Mouse (Mus musculus): ENCODE results near the gene Echs1.

The Echs1 gene

DNA sequence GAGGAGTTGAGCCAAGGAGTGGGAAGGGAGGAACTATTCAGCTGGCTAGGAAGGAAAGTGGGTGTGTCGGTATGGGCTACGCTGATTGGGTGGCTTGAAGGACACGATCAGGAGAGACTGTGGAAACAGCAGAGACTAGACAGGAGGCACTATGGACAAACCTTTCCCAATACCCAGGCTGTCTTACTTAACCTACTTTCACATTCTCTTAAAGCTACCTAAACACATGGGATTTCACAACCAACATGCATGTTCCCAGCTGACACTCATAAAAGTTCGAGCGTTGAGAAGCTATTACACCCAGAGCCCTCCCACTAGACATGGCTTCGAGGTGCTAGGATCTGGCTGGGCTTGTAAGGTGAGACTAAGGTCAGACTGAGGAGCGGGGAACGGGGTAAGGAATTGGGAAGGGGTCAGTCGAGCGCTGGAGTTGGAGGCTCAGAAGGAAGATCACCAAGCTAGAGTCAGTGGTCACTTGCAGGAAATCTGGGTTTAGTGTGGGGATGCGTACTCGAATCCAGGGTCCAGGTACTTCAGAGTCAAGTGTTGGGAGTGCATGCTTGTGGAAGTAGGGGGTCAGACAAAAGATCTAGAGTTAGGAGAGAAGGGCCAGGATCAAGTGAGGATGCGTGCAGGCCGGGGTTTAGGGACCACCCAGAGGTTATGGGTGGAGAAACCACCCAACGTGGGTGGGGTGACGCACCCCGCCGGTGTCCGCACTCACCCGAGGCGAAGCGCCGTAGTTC, 520 bp downstream of the Echs1 start, which contains the start of gene Paox:
Gene Paox (plus strand): TSS at position 217 of the 746 bp plus-strand sequence.
- DNase-seq (ENCODE audit: low spot score): no peak

DNA sequence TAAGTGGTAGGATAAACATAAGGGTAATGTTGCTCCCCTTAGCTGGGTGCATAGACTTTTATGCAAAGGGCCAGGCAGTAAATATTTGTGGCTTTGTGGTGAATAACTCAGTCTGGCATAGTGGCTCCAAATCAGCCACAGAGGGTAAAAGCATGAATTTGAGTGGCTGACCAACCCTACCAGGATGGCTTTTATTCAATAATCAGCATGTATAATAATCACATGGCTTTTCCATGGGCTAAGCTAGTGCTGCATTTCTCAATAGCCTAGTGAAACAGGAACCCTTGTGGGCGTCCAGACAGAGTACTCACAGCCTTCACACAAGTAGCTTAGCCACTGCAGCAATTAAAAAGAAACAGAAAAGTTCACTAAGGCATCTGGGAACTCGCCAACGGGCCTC, 4.3 kb downstream of the Echs1 start:
- no peak for DNase-seq (ENCODE audit: low spot score)

DNA sequence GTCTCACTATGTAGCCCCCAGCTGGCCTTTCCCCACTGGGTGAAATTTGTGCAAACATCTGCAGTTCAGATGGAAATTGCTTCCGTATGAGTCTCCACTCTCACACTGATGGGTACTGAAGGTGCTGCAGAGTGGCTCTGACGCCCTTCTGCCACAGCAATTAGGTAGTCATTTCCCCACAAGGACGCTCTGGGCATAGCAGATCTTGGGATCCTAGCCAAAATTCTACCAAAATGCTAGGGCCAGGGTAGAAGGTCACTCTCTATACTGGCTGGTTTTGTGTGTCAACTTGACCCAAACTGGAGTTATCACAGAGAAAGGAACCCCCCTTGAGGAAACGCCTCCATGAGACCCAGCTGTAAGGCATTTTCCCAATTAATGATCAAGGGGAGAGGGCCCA, 12.3 kb downstream of the Echs1 start:
- no peak for DNase-seq (ENCODE audit: low spot score)

DNA sequence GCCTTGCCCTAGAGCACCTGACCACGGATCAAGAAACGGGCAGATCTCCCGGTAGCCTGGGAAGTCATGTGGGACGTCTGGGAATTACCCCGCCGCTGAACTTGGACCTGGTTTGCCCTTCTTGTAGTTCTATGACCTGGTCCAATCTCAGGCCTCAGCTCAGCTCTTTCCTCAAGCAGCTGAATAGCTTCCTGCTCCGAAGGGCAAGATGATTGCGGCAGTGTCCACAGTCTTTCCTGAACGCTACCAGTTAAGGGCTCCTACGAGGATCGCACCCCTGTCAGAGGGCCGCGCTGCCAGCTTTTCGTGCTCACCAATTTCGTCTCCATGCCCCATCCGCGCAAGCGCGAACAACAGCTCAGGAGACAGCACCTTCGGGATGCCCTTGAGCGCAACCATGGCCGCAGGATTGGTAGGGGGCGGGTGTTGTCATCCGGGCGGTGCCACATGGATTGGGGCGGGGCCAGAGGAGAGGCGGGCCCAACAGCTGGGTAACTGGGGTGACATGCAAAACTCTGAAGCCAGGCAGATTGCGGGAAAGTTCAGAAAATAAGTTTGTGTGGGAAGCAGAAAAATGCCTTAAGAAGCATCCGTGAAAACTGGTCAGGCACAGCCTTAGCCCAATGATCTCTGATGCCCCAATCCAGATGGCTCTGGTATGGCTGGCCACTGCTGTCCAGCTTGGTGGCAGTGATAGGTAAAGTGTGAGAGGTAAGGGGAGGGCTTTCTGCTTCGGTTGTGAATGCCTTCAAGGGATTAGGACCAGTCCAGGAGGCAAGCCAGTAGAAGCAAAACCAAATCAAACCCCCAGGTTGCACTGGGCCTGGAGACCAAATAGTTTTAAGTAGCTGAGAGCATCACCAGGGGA, 14.0 kb downstream of the Echs1 start, which contains the start of gene Fuom:
Gene Fuom (minus strand): TSS at position 449 of the 868 bp plus-strand sequence.
- DNase-seq (ENCODE audit: low spot score): peak; percentile 81

DNA sequence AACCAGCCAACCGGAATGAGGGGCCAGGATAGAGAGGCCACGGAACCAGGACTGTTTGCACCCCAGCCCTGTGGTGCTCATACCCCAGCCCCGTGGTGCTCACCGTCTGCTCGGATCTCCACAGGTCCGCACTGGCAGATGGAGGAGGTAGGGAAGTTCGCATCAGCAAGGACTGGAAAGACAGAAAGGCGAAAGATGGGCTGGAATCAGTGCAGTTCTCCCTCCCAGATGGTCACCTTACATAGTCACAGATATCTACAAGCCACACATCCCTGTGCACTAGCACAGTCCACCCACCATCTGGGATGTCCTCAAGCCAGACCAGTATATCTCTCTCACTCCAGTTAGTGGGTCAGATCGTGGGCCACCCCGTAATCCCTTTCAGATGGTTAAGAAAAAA, 14.8 kb downstream of the Echs1 start:
- DNase-seq (ENCODE audit: low spot score): no peak

DNA sequence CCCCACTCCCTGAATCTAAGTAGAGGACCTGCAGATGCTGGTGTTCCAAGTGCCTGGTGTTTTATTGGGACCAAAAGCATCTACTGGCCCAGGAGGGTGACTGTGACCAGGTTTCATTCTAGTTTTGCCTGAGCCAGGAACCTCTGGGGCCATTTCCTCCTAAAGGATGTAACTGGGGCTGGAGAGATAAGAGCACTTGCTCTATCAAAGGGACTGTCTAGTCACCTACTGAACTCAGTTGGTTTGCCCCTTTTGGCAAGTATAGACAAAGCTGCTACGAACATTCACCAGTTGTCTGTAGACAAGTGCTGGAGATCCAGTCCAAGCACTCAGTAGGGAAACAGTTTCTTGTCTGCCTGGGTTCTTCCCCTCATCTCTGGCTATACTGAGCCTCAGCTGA, 17.8 kb downstream of the Echs1 start:
- DNase-seq (ENCODE audit: low spot score): no peak

DNA sequence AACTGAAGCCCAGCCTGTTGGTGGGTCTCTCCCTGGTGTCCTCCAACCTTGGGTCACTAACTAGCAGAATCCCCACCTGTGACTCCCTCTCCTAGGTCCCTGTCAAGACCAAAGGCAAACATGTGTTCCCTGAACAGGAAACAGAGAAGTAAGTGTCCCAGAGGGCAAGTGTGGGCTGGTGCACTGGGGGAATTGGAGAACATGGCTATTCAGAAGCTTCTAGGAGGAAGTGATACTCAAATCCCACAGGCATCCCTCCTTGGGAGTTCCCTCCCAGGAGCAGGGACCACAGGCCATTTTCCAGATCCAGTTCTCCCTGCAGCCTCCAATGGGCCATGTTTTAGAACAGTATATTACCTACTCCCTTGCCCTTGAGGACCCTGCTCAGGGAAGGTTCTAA, 20.2 kb downstream of the Echs1 start:
- no peak for DNase-seq (ENCODE audit: low spot score)

DNA sequence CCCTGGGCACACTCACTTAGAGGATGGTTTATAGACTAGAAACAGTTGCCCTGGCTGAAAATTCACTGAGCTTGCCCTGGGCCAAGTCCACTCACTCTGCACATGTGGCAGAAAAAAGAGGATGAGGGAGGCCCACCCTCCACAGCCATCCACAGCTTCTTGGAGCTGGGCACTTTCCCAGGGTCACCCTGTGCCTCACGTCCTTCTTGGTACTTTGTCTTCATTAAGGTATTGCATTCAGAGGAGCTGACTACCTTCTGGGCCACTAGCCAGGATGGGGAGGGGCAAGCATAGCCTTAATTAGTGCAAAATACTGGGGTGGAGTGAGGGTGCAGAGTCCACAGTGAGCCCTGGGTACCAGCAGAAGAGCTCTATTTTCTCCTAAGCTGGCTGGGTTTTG, 20.7 kb downstream of the Echs1 start:
- no peak for DNase-seq (ENCODE audit: low spot score)

DNA sequence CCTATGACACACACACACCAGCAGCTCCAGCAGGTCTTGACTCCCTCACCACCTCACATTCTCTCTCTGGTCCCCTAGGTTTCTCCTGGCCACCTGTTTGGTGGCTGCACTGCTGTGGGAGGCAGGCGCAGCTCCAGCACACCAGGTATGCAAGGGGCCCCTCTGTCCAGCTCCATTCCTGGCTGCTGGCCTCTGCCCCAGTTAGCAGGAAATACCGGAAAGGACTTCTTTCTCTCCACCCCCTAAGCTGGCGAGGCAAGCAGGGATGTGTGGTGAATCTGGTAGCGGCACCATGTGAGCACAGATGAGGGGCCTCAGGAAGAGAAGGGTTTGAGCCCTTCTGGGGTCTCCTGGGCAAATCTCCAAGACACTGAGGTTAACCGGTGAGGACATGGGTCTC, 21.3 kb downstream of the Echs1 start:
- no peak for DNase-seq (ENCODE audit: low spot score)

DNA sequence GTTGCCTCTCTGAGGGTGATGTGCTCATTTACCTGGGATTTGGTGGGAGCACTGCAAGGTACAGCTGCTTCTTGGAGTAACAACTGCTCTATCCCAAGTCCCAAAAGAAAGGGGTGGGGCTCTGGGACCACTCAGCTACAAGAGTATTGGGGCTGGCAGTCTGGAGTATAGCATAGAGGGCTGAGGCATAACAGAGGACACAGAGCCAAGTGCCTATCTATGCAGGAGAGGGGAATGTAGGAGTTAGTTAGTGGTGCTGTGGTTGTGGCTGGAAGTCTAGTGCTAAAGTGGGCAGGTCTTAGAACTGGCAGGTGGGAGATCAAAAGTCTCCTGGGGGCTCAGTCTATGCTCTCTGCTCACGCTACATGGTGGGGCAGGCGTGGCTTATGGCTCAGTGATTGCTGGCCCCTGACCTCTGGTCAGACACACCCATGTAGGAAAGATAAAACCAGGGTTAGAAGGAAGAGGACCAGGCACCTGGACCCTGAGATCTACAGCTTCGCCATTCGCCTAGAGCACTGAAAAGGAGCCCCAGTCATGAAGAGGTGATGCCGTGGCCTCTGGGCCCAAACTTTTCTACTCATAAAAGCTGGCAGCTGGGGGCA, 23.2 kb downstream of the Echs1 start, which contains the start of gene Prap1:
Gene Prap1 (plus strand): TSS at position 472 of the 605 bp plus-strand sequence.
- no peak for DNase-seq (ENCODE audit: low spot score)

DNA sequence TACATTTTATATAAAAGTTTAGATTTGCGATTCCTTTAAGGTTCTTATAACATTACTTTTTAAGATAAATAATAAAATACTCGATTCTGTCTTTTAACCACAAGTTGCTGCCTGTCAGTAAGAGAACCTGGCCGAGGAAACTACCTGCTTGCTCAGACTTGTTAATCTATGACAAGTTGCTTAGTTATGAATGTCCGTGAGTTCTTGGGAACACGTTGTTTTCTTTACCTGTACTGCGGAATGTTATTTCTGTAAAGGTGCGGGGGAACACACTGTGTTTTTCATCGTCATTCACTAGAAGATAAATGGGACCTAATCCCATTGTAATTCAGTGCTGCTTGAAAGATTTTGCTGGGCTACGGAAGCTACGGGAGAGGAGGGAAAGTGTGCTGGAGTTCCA, 25.7 kb downstream of the Echs1 start:
- no peak for DNase-seq (ENCODE audit: low spot score)

DNA sequence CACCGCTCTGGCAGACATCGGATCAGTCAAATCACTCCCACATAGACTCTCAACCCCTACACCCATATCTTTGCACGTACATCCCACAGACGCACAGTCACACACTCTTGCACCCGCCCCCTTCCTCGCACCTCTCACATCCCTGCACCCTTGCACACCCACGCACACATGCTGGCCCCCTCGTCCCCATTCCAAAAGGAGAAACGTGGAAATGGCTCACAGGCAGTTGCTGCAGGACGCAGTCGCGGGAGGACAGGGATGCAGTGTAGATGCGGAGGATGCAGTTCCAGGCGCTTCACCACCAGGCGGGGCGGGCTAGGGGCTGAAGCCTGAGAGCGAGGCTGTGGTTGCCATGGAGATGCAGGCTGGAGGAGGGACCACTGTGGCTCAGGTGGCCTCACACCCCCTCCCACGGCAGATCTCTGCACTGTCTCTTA, 34.0 kb downstream of the Echs1 start, which contains the start of gene Caly:
Gene Caly (minus strand): TSS at position 307 of the 437 bp plus-strand sequence.
- peak; percentile 90 for DNase-seq (ENCODE audit: low spot score)

DNA sequence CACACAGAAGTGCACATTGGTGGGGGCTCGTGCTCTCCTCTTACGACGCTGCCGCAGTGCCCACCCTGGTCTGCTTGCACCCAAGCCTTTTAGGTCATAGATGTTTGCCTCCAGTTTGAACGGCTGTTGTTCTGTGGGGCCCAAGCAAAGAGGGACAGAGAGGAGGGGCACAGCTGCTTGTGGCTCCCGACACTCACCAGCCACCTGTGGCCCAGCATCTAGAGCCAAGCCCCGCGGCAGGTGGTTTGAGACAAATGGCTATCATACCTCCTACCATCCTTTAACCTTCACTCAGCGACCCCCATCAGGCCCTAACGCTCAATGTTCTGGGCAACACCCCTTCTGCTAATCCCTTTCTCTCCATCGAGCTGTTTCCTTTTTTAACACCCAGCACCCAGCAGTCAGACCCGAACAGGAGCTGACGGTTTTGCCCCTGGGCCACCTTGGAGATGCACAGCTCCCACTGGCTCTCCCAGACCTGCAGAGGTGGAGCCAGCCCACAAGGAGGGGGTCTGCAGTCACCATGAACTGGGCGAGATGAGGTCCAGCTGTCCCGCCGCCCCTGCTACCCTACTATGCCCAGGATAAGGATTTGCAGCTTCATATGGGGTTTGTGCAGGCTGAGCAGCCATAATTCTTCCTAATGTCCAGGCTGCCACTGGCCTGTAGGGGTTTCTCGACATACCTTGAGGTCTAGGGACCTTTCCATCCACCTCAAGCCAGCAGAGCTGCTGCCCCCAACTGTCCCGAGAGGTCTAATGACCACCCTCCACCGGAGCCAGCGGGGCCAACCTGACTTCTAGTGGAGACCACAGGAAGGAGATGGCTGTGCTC, 34.7 kb downstream of the Echs1 start:
- peak; percentile 29 for DNase-seq (ENCODE audit: low spot score)

DNA sequence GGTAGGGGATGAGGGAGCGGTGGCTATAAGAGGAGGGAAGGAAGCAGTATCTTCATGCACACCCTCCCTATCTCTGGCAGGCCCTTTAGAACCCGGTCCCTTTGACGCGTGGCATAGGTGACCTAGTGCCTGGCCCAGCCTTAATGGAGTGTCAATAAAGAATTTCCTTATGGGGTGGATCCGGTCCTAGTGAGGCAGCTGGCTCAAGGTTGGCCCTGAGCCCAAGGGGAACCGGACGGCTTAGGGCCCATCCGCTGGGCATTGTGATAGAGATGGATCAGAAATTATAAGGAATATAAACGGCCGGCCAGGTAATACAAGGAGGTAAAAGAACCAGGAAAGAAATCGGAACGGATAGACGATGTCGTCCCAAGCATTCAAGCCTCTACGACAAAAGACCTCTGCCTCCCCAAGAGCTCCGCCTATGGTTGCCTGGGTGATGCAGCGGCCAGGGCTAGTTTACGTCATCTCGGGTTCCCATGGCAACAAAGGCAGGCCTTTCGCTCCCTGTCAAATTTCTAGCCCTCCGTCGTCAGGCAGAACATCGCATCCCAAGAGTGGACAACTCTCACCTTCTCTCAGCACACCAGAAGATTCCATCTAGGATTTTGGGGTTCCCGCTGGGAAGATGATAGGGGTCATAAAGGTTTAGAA, 35.6 kb downstream of the Echs1 start:
- DNase-seq (ENCODE audit: low spot score): peak; percentile 89

DNA sequence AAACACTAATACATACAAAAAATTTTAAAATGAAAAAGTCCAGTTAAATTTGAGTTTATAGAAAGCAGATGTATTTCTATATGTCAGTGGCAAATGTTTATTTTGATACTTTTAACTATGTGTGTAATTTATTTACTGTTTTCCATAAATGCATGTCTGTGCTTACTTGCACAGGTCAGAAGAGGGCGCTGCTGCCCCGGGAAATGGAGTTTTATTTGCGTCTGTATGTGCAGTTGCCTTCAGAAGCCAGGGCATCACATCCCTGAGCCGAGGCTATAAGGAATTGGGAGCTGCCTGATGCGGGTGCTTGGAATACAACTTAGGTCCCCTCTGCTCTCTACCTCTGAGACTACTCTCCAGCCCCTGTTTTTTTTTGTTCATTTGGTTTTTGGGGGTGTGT, 37.6 kb downstream of the Echs1 start:
- no peak for DNase-seq (ENCODE audit: low spot score)

DNA sequence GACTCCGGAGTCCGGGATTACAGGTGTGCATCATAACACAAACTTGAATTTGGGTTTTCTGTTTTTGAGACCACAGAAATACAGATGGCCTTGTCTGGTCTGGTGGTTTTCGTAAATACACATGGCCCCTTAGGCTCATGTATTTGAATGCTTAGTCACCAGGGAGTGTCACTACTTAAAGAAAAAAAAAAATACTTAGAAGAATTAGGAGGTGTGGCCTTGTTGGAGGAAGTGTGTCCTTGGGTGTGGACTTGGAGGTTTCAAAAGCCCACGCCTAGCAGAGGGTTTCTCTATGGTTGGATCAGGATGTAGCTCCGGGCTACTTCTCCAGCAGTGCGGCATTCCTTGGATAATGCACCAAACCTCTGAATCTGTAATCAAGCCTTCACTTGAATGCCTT, 38.6 kb downstream of the Echs1 start:
- DNase-seq (ENCODE audit: low spot score): no peak

DNA sequence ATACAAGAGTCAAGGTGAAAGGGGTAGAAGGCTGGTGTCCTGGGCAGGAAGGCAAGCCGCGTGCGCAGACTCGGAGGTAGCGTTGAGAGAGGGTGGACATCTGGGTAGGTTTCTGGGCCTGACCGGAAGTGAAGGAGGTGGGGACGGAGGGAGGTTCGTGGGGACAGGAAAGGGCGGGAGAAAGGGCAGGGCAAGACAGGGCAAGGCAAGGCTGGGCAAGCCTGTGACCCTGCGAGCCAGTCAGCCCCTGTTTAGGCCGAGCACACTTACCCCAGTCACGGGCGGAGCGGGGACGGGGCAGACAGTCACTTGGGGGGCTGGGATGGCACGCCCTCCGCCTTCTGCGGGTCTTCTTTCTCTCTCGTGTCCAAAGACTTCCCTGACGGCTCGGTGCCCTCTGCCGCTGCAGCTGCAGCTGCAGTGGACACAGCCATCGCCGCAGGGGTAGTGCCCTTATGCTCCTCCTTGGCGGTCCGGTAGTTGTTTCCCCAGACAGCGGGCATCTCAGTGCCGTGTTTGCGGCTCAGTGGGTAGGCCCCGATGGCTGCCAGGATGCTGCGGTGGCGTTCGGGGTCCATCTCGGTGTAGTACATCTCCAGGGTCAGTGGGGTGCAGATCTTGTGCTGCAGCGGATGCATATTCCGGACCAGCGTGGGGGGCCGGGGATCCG, 46.1 kb downstream of the Echs1 start:
- no peak for DNase-seq (ENCODE audit: low spot score)

DNA sequence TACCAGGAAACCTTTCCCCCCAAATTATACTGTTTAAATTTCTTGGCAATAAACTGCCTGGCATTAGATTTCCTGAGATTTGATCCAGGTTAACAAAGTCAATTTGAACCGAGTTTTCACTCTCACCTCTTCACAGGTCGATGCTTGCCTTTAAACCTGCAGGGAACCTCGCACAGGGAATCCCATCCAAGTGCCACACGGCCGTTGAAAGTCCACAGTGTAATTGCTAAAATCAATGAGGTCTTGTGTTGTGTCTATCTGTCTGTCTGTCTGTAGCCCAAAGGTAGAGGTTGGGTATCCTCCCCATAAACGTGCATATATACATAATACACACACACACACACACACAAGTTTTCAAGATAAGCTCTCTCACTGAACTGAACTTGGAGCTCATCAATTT, 48.9 kb downstream of the Echs1 start:
- DNase-seq (ENCODE audit: low spot score): no peak

DNA sequence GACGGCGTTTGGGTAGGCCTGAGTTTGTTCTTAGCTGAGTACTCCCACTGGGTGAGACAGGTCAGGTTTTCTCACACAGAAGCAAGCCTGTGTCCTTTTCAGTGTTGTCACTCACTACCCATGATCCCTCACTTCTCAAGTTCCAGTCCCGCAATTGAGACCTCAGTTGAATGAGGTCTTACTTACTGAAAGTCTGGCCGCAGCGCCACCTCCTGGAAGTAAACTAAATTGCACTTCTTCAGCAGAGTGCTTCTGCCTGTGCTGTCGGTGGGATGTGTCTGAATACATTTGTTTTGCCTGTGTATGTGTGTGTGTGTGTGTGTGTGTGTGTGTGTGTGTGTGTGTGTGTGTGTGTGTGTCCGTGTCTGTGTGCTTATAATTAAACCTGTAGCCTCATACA, 53.2 kb downstream of the Echs1 start:
- peak; percentile 33 for DNase-seq (ENCODE audit: low spot score)

DNA sequence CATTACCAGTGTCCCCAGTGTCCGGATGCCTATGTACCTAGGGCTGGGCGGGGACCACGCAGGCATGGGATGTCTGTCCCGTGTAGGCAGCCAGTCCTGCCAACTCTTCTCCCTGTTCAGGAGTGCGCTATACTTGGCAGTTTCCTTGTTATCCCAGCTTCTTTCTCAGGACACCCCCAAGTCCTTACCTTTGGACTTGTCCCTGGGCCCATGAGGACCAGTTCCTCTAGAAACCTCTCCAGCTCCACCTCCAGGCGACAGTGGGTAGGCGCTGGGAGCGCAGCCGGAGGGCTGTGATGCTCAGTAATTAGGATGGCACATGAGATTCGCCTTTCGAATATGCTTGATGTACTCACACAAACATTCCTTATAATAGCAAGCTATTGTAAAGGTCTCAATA, 54.0 kb downstream of the Echs1 start:
- DNase-seq (ENCODE audit: low spot score): no peak

DNA sequence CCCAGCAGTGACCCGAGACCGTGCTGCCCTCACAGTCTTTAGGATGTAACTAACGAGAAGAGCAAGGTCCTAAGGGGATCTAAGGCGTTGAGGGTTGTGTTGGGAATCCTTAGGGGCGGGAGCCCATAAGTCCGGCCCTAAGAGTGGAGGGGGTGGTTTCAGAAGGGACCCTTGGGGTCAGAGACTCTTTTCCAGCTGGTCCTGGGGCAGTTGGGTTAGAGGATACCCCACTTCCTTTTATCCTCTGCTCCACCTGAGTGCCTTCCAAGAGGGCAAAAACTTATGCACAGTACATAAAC, 54.5 kb downstream of the Echs1 start:
- no peak for DNase-seq (ENCODE audit: low spot score)

Measured in left cerebral cortex, adult 11 months (tissue).